Mouse (Mus musculus) embryo, embryonic 11 days (tissue): ENCODE data around the gene Vwf.
A peak's percentile ranks its signal among the peaks of the same experiment; 100 is the strongest.

Source experiments
- DNase-seq: peaks from one replicate; pipeline ENCODE4 v3.0.0-alpha.2; 2015

Gene Vwf

GRCm38 (mm10) chr6:125548406-125548805 lies 1.8 kb downstream of the Vwf start:
- DNase-seq: no peak

DNA sequence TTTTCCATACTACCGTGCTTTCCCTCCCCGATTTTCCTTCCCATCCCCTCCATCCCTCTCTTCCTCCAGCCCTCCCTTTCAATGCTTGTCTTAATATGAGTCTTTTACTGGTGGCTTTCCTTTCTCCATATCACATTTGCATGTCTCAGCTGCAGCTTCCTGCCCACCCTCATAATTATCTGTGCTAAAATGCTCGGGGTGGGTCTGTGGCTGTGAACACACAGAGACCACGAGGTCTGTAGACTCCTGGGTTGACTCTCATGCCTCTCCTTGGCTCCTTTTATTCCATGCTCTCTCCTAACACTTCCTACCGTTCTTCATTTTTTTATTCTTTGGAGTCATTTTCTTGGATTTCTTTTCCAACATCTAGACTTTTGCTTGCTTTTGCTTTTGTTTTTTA lies 3.6 kb downstream of the Vwf start:
- no peak for DNase-seq

DNA sequence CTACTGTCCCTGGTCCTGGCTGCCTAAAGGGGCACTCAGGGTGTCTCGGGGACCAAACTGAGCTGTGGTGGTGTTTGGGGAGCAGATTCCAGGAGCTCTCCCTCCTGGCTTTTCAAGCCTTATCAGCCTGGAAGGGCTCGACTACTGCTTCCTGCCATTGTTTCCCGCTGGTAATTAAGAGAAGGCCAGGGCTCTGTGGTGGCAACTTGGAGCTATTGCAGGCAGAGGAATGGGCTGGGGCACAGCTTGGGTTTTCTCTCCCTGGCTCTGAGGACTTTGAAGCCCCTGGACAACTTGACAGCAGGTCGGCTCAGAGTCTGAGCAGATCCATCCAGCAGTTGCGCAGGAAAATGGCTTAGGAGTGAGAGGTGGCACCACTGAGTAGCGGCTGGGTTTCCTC lies 6.2 kb downstream of the Vwf start:
- no peak for DNase-seq

GRCm38 (mm10) chr6:125553551-125553950 lies 7.0 kb downstream of the Vwf start:
- DNase-seq: no peak

GRCm38 (mm10) chr6:125558831-125559230 lies 12.3 kb downstream of the Vwf start:
- DNase-seq: no peak

- DNase-seq: no peak
Observed at GRCm38 (mm10) chr6:125561031-125561430, 14.5 kb downstream of the Vwf start.

GRCm38 (mm10) chr6:125561521-125561920 lies 14.9 kb downstream of the Vwf start:
- DNase-seq: no peak

DNA sequence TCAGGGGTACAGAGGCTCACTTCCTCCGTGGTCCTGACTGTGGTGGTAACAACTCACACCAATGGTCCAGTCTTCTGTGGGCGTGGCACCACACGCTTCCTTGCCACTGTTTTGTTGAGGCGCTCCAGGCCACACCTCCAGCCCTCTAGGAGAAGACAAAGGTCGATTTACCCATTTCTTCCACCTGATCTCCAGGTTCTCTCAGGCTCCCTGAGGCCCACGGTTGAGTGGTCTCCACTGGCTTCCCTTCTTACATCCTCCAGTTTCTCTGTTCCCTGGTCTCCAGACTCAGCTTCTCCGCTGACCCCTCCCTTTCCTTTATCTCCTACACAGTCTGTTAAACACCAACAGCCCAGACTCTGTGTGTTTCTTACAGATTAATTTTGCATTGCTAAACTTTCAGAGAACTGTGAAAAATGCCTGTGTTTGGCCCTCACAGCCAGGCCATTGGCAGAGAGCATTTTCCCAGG lies 18.3 kb downstream of the Vwf start:
- no peak for DNase-seq

- DNase-seq: no peak
Observed at GRCm38 (mm10) chr6:125565326-125565725, 18.8 kb downstream of the Vwf start.

- no peak for DNase-seq
Observed at GRCm38 (mm10) chr6:125566656-125567055, 20.1 kb downstream of the Vwf start.

DNA sequence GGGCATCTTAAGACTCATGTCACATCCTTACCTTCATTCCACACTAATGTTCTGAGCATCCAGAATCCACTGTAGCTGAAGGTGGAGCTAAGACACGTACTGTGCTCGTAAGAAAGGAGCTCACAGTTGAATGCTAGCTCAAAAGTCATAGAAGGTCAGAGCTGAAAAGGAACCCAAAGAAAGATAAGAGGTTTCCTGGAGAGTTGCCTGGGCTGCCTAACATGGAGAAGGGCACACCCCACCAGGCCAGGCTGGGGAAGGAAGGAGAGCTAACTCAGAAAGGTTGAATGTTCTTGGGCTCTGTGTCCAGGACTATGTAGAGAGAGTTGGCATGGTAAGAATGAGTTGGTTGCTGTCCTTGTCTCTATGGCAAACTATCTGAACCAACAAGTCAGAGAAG lies 21.8 kb downstream of the Vwf start:
- no peak for DNase-seq

GRCm38 (mm10) chr6:125572291-125573188 lies 26.0 kb downstream of the Vwf start:
- DNase-seq: no peak

GRCm38 (mm10) chr6:125573189-125573928 lies 26.8 kb downstream of the Vwf start:
- DNase-seq: peak; percentile 90

GRCm38 (mm10) chr6:125575080-125575479 lies 28.5 kb downstream of the Vwf start:
- no peak for DNase-seq

DNA sequence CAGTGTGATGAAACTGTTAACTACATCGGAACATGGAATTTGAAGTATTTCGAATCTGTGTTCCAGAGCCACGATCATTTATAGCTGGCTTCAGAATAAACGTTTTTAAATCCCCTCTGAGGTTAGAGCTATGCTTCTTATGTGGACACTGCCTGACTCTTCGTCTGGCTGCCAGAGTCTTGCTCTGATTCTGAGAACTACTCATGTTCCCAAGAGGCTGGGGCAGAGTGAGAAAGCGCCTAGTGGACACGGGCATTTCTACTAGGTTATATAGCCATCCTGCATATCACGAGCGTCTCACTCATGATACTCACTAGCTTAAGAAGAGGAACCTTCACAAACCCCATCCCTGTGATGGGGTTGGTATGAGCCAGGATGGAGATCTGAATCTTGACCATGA lies 30.7 kb downstream of the Vwf start:
- no peak for DNase-seq

DNA sequence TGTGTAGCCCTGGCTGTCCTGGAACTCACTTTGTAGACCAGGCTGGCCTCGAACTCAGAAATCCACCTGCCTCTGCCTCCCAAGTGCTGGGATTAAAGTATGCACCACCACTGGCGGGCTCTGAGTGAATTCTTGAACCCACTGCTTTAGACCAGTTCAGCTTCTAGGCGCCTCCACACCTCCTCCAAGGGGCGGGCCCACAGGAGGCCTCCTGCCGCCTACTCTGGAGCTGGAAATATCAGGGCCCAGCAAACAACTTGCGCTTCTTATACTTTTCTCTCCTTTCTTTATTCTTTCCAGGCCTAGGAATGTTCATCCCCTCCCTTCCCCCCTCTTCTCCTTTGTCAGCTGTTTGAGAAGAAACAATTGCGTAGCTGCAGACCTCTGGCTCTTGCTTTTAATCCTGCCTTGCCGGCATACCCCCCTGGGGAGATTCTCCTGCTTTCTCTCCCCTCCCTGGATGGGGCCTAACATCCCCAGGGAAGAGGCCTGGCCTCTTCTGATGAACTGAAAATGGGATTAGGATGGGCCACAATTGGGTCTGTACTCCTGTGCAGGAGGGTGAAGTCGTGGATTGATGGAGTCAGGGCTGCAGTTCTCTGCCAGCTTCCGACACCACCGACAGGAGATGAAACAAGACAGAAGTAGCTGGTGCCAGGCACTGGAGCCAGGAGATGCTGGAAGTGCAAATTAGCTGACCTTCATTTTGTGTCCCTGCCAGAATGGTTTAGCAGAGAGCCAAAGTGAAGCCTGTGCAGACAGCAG lies 31.5 kb downstream of the Vwf start:
- no peak for DNase-seq

- DNase-seq: no peak
Observed at GRCm38 (mm10) chr6:125578647-125579011, 32.1 kb downstream of the Vwf start.

- no peak for DNase-seq
Observed at GRCm38 (mm10) chr6:125579864-125580263, 33.3 kb downstream of the Vwf start.

DNA sequence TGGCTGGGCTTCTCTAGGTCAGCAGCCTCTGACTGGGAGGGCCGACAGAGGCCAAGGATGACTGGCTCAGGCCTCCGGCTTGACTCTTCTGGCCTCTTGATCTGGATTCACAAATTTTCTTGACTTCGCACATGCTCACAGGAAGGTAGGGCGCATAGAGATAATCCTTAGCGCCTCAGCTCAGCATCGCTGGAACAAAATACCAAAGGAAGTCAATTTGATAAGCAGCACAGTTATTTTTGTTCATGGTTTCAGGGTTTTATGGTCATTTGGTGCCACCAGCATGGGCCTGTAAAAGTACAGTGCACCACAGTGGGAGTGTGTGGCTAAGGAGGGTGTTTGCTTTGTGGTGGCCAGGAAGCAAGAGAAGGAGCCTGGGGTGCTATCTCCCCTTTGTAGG lies 37.1 kb downstream of the Vwf start:
- no peak for DNase-seq

GRCm38 (mm10) chr6:125584266-125584665 lies 37.7 kb downstream of the Vwf start:
- DNase-seq: no peak

DNA sequence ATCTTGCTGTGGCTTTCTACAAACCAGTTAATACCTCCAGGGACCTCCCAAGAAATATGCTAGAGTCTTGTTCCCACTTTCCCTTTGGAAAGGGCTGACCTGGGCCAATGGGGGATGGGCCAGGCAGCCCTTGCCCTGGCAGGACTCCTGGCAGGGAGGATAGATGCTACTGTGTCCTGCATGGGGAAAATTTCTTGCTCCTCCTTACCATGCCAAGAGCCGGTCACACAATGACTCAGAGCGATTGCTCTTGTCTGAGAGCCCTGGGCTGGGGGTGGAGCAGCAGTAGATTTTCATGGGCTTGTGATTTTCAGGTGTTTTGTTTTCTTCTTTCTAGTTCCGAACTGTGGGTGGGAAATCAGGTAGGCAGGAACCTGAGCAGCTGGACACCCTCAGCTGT lies 39.0 kb downstream of the Vwf start:
- DNase-seq: no peak

DNA sequence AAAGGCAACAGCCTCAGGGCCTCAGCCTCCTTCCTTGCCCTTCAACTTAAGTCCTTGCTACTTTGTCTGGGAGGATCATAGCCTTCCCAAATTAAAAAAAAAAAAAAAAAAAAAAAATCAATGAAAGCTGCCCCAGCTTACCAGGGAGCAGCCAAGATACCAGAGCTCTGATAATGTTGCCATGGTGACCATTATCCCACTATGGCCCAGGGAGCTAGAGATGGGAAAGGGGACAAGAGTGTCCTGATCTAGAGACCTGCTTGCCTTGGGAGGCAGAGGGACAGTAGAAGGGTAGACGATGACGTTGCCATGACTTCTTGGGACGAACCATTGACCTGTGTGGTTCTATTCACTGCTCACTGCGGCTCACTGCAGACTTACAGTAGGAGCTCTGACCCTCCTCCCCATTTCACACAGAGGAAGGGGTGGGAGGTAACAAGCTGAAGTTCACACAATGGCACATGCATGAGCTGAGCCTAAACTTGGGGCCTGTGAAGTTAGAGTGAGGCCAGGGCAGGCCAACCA lies 39.5 kb downstream of the Vwf start:
- DNase-seq: no peak

- DNase-seq: no peak
Observed at GRCm38 (mm10) chr6:125588241-125588640, 41.7 kb downstream of the Vwf start.
